Mouse (Mus musculus): ENCODE data around the gene Ttll11.

DNA sequence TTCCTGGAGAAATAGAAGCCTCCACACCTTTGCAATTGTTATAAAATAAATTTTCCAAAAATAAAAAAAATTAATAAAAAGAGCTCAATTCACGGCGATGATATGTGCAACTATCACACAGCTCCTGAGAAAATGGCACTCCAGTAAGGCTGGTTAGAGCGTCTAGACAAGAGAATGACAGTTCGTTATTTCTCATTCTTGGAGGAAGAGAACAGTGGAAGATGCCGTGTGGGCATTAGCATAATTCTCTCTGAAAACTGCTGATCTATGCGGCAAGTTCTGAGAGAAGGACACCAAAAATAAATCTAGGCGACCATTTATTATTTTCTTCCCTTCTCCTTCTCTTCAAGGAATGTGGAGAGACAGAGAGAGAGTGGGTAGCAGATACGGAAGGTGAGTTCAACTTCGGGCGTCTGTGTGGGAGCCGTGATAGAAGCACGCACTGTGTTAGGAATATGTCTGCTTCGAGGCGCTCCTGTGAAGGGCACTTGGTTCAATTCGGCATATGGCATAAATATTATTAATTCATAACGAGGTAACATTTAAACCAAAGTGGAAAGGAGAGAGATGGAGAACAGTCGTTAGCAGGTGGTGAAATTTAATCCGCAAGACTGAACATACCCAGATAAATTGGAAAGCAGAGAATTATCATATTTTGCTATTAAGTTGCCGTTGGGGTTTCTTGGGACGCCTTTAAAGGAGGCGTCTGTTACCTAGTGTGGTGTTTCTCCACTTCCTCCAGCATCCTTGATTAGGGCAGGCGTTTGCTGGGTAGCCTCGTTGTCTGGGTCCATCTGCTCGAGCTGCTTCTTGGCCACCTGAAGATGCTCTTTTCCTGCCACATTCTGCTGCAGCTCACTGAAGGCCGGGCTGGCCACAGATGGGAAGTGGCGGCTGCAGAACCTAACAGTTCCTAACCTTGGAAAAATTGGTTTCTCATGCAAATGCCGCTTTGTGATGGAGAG is 190.1 kb downstream of the Ttll11 start:
- TF ChIP-seq CTCF (IDR thresholded peaks at IDR 0.05; ENCODE audit: extremely low read depth, insufficient read length, insufficient replicate concordance, low read depth, low read length) (no peak), POLR2A (IDR thresholded peaks at IDR 0.05; ENCODE audit: low read depth, low read length) (no peak)
